Mouse (Mus musculus) midbrain, embryonic 14.5 days (tissue): ENCODE results near the gene Cdkn2d. TPM values are rescaled to one million over a fixed set of nuclear protein-coding genes. Genes with fewer than 3 reads are reported as not detected.
"Not testable (repeated sequence)": the region's sequence is repeated elsewhere in the genome, so short reads cannot be mapped to it uniquely, and the experiment has no call there.

Experiments
- ATAC-seq: fragments of 200-750 bp; cut with Nextera tagmentation; 2 replicates; pipeline ENCODE4 v1.8.0; 2017; ENCODE audit warnings: moderate number of reproducible peaks, moderate library complexity; ENCODE audit not compliant: low FRiP score, low TSS enrichment
- DNase-seq: peaks from one replicate; pipeline ENCODE4 v3.0.0-alpha.2; 2015
- H3K27ac ChIP-seq: fragments of 300-500 bp; sonication (generic); replicated peaks from 2 replicates; pipeline ENCODE4 v1.5.1; 2014; ENCODE audit warnings: mild to moderate bottlenecking, low read depth, low read length, moderate library complexity
- H3K27me3 ChIP-seq: fragments of 300-500 bp; sonication (generic); 2 replicates; pipeline ENCODE4 v1.6.1; 2014; ENCODE audit warnings: low read length, control low read depth, mixed read lengths; ENCODE audit not compliant: control insufficient read depth, insufficient read depth
- H3K36me3 ChIP-seq: fragments of 300-500 bp; sonication (generic); 2 replicates; pipeline ENCODE4 v1.6.1; 2014; ENCODE audit warnings: low read length, control low read depth; ENCODE audit not compliant: control insufficient read depth, insufficient read depth
- H3K4me1 ChIP-seq: fragments of 300-500 bp; sonication (generic); 2 replicates; pipeline ENCODE4 v1.6.1; 2014; ENCODE audit warnings: mild to moderate bottlenecking, antibody characterized with exemption, low read length, control low read depth; ENCODE audit not compliant: control insufficient read depth, insufficient read depth
- H3K4me2 ChIP-seq: fragments of 300-500 bp; sonication (generic); 2 replicates; pipeline ENCODE4 v1.6.1; 2014; ENCODE audit warnings: mild to moderate bottlenecking, low read length, moderate library complexity
- H3K4me3 ChIP-seq: fragments of 300-500 bp; sonication (generic); replicated peaks from 2 replicates; pipeline ENCODE4 v1.5.1; 2014; ENCODE audit warnings: low read depth, low read length
- H3K9ac ChIP-seq: fragments of 300-500 bp; sonication (generic); replicated peaks from 2 replicates; pipeline ENCODE4 v1.6.1; 2014; ENCODE audit warnings: mild to moderate bottlenecking, low read length, moderate library complexity
- H3K9me3 ChIP-seq: fragments of 300-500 bp; sonication (generic); 2 replicates; pipeline ENCODE4 v1.6.1; 2016; ENCODE audit warnings: low read length, control low read depth, mixed read lengths; ENCODE audit not compliant: control insufficient read depth
- WGBS: fragments of 180-500 bp; shearing (Covaris S2); extraction: QIAGEN DNeasy Blood & Tissue Kit; methylation state at CpG from one replicate; pipeline ENCODE4 v1.1.7; 2014; 5-methylcytosine and 5-hydroxymethylcytosine counted together
- polyA plus RNA-seq: library from polyadenylated mRNA; unstranded; fragments of >200 nt; fragmentation: Nextera tagmentation; extraction: Ambion mirVana; gene quantifications from 2 replicates; pipeline ENCODE4 v1.2.1, GENCODE M21; 2014

Gene Cdkn2d
- polyA plus RNA-seq, 1 experiment from 2014 or later = 84.9 TPM

GRCm38 (mm10) chr9:21265611-21266010 is 25.6 kb downstream of the Cdkn2d start:
- Histone ChIP-seq H3K4me2 (peak overlapping the region; percentile 70), H3K36me3 (peaks cover 34% of the 10 kb centered on the region), H3K4me1 (peaks cover 16% of the 10 kb centered on the region), H3K27ac (no peak overlapping the region), H3K9ac (peak overlapping the region; percentile 84), H3K9me3 (no peaks in the 10 kb centered on the region), H3K4me3 (peak overlapping the region; percentile 90), H3K27me3 (no peaks in the 10 kb centered on the region)
- no peak for DNase-seq
- WGBS = 6% methylated on average over 11 of the region's 11 CpGs
- peak; percentile 51 for ATAC-seq

GRCm38 (mm10) chr9:21265000-21265561 is 26.1 kb downstream of the Cdkn2d start, which contains the start of gene Atg4d:
Gene Atg4d, plus strand, starts transcription at chr9:21265293.
- peak; percentile 98 for ATAC-seq
- Histone ChIP-seq H3K36me3 (peaks cover 28% of the 10 kb centered on the region), H3K9ac (peak within 1 kb of the TSS; percentile 84), H3K27me3 (no peaks in the 10 kb centered on the region), H3K27ac (peak within 1 kb of the TSS; percentile 76), H3K4me2 (peak within 1 kb of the TSS; percentile 70), H3K4me3 (peak within 1 kb of the TSS; percentile 90), H3K9me3 (no peaks in the 10 kb centered on the region), H3K4me1 (peaks cover 16% of the 10 kb centered on the region)
- under 1% methylated on average over 49 of the region's 49 CpGs for WGBS
- DNase-seq = peak; percentile 99

- peaks cover 23% of the 10 kb centered on the region for H3K36me3 ChIP-seq
- peak overlapping the region; percentile 57 for H3K9ac ChIP-seq
- no peaks in the 10 kb centered on the region for H3K9me3 ChIP-seq
- no peak for DNase-seq
- peaks cover 16% of the 10 kb centered on the region for H3K4me1 ChIP-seq
- H3K27me3 ChIP-seq = no peaks in the 10 kb centered on the region
- 17% methylated on average over 17 of the region's 17 CpGs for WGBS
- 0 out of 2 replicates have a peak, but pooled peaks have one; percentile 3 for ATAC-seq
- H3K27ac ChIP-seq = peak overlapping the region; percentile 76
- peak overlapping the region; percentile 70 for H3K4me2 ChIP-seq
- peak overlapping the region; percentile 90 for H3K4me3 ChIP-seq
Measured at GRCm38 (mm10) chr9:21264272-21264999, 26.8 kb downstream of the Cdkn2d start.

- Histone ChIP-seq H3K36me3 (peaks cover 1% of the 10 kb centered on the region; the same call in 1 of the 2 replicates), H3K4me2 (no peak overlapping the region), H3K4me1 (peaks cover 15% of the 10 kb centered on the region), H3K4me3 (no peak overlapping the region), H3K27me3 (no peaks in the 10 kb centered on the region), H3K27ac (no peak overlapping the region), H3K9ac (no peak overlapping the region), H3K9me3 (no peaks in the 10 kb centered on the region)
- 69% methylated on average over 2 of the region's 2 CpGs for WGBS
- ATAC-seq (no peak), DNase-seq (no peak)
Measured at GRCm38 (mm10) chr9:21261831-21262230, 29.4 kb downstream of the Cdkn2d start.

- Histone ChIP-seq H3K9ac (no peak overlapping the region), H3K4me2 (no peak overlapping the region), H3K36me3 (no peaks in the 10 kb centered on the region), H3K4me3 (no peak overlapping the region), H3K4me1 (peaks cover 3% of the 10 kb centered on the region; the same call in 1 of the 2 replicates), H3K9me3 (no peaks in the 10 kb centered on the region), H3K27ac (no peak overlapping the region), H3K27me3 (no peaks in the 10 kb centered on the region)
- DNase-seq (no peak), ATAC-seq (no peak)
- WGBS = 82% methylated on average over 6 of the region's 6 CpGs
Measured at GRCm38 (mm10) chr9:21260491-21261040, 30.6 kb downstream of the Cdkn2d start.

- not testable (repeated sequence) for H3K9ac ChIP-seq, H3K9me3 ChIP-seq, H3K27me3 ChIP-seq, ATAC-seq, H3K4me3 ChIP-seq, H3K4me1 ChIP-seq, H3K4me2 ChIP-seq, DNase-seq, H3K36me3 ChIP-seq, H3K27ac ChIP-seq
- 78% methylated on average over 4 of the region's 4 CpGs for WGBS
Measured at GRCm38 (mm10) chr9:21256349-21256748, 34.9 kb downstream of the Cdkn2d start.

- ATAC-seq = no peak
- Histone ChIP-seq H3K27me3 (peaks cover 9% of the 10 kb centered on the region), H3K4me1 (no peaks in the 10 kb centered on the region), H3K27ac (no peak overlapping the region), H3K9ac (no peak overlapping the region), H3K36me3 (no peaks in the 10 kb centered on the region), H3K4me2 (no peak overlapping the region), H3K9me3 (no peaks in the 10 kb centered on the region), H3K4me3 (no peak overlapping the region)
- no peak for DNase-seq
Measured at GRCm38 (mm10) chr9:21254690-21255089, 36.5 kb downstream of the Cdkn2d start.

- H3K4me2 ChIP-seq = no peak overlapping the region
- H3K4me3 ChIP-seq = no peak overlapping the region
- no peaks in the 10 kb centered on the region for H3K9me3 ChIP-seq
- H3K9ac ChIP-seq = no peak overlapping the region
- no peak for ATAC-seq
- DNase-seq = no peak
- H3K4me1 ChIP-seq = no peaks in the 10 kb centered on the region
- H3K27ac ChIP-seq = no peak overlapping the region
- no peaks in the 10 kb centered on the region for H3K36me3 ChIP-seq
- 78% methylated on average over 13 of the region's 13 CpGs for WGBS
- peaks cover 36% of the 10 kb centered on the region for H3K27me3 ChIP-seq
Measured at GRCm38 (mm10) chr9:21251116-21251735, 40.0 kb downstream of the Cdkn2d start.
